Mouse (Mus musculus): ENCODE data around the gene Zc3h14. TPM values are rescaled to one million over a fixed set of nuclear protein-coding genes. Genes with fewer than 3 reads are reported as not detected.
A peak's percentile ranks its signal among the peaks of the same experiment; 100 is the strongest.

Zc3h14 gene
- polyA plus RNA-seq, 1 experiment from 2014 or later = 47.7 TPM

- WGBS = 43% methylated on average over 4 of the region's 4 CpGs
- H3K27me3 ChIP-seq (ENCODE audit: control insufficient read depth, insufficient read depth, low read length) = no peaks in the 10 kb centered on the region
- TF ChIP-seq EP300 (optimal IDR thresholded peaks at IDR 0.05) = no peak
- TF ChIP-seq CTCF (IDR thresholded peaks at IDR 0.05; ENCODE audit: low read depth) = no peak
- no peak overlapping the region for H3K9ac ChIP-seq (ENCODE audit: low read length)
- ATAC-seq (ENCODE audit: low FRiP score, low TSS enrichment) = no peak
- H3K4me1 ChIP-seq (replicated peaks; ENCODE audit: control insufficient read depth, insufficient read depth) = no peaks in the 10 kb centered on the region
- no peaks in the 10 kb centered on the region for H3K36me3 ChIP-seq (ENCODE audit: control insufficient read depth, insufficient read depth, low read length)
- H3K4me2 ChIP-seq (replicated peaks; ENCODE audit: low read depth) = no peak overlapping the region
- 0 out of 2 replicates have a peak overlapping the region, but pooled peaks have one; percentile 24 for H3K27ac ChIP-seq (replicated peaks)
- no peaks in the 10 kb centered on the region for H3K9me3 ChIP-seq (ENCODE audit: control insufficient read depth, low read length)
- H3K4me3 ChIP-seq (ENCODE audit: low read depth, low read length) = no peak overlapping the region
- no peak for DNase-seq (ENCODE audit: low spot score)
Measured at GRCm38 (mm10) chr12:98745626-98746025, 1.1 kb upstream of the Zc3h14 start.

- Histone ChIP-seq H3K27me3 (ENCODE audit: control insufficient read depth, insufficient read depth, low read length) (no peaks in the 10 kb centered on the region), H3K4me2 (replicated peaks; ENCODE audit: low read depth) (no peak overlapping the region), H3K9me3 (ENCODE audit: control insufficient read depth, low read length) (no peaks in the 10 kb centered on the region), H3K4me1 (replicated peaks; ENCODE audit: control insufficient read depth, insufficient read depth) (no peaks in the 10 kb centered on the region), H3K4me3 (ENCODE audit: low read depth, low read length) (no peak overlapping the region; the same call in 1 of the 2 replicates), H3K27ac (replicated peaks) (no peak overlapping the region), H3K9ac (ENCODE audit: low read length) (no peak overlapping the region), H3K36me3 (ENCODE audit: control insufficient read depth, insufficient read depth, low read length) (no peaks in the 10 kb centered on the region)
- WGBS = 28% methylated on average over 2 of the region's 2 CpGs
- peak; percentile 82 for TF ChIP-seq CTCF (IDR thresholded peaks at IDR 0.05; ENCODE audit: low read depth)
- no peak for TF ChIP-seq EP300 (optimal IDR thresholded peaks at IDR 0.05)
- ATAC-seq (ENCODE audit: low FRiP score, low TSS enrichment) = peak; percentile 82
- peak; percentile 72 for DNase-seq (ENCODE audit: low spot score)
Measured at GRCm38 (mm10) chr12:98746131-98746530, 633 bp upstream of the Zc3h14 start.

DNA sequence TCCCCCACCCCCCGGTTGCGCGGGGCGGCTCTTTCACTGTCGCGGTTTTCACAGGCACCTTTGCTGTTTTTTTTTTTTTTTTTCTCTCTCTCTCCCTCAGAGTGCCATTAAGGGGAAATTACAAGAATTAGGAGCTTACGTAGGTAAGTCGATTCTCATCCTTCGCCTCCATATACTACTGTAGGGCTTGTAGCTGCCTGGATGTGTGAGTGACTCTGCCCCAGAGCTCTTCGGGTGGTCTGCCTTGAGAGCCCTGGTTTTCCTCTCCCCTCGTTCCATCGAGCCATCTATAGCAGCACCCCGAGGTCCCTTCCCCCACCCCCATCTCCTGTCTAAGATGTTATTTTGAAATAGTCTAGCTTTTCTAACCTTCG is 603 bp downstream of the Zc3h14 start:
- TF ChIP-seq CTCF (IDR thresholded peaks at IDR 0.05; ENCODE audit: low read depth) = no peak
- no peak for TF ChIP-seq EP300 (optimal IDR thresholded peaks at IDR 0.05)
- WGBS = under 1% methylated on average over 8 of the region's 14 CpGs
- H3K9me3 ChIP-seq (ENCODE audit: control insufficient read depth, low read length) = no peaks in the 10 kb centered on the region
- H3K4me1 ChIP-seq (replicated peaks; ENCODE audit: control insufficient read depth, insufficient read depth) = no peaks in the 10 kb centered on the region
- peak; percentile 19 for ATAC-seq (ENCODE audit: low FRiP score, low TSS enrichment)
- H3K36me3 ChIP-seq (ENCODE audit: control insufficient read depth, insufficient read depth, low read length) = no peaks in the 10 kb centered on the region
- H3K27ac ChIP-seq (replicated peaks) = peak overlapping the region; percentile 88
- peak overlapping the region; percentile 90 for H3K9ac ChIP-seq (ENCODE audit: low read length)
- no peaks in the 10 kb centered on the region for H3K27me3 ChIP-seq (ENCODE audit: control insufficient read depth, insufficient read depth, low read length)
- H3K4me3 ChIP-seq (ENCODE audit: low read depth, low read length) = peak overlapping the region; percentile 95
- no peak for DNase-seq (ENCODE audit: low spot score)
- H3K4me2 ChIP-seq (replicated peaks; ENCODE audit: low read depth) = peak overlapping the region; percentile 68

DNA sequence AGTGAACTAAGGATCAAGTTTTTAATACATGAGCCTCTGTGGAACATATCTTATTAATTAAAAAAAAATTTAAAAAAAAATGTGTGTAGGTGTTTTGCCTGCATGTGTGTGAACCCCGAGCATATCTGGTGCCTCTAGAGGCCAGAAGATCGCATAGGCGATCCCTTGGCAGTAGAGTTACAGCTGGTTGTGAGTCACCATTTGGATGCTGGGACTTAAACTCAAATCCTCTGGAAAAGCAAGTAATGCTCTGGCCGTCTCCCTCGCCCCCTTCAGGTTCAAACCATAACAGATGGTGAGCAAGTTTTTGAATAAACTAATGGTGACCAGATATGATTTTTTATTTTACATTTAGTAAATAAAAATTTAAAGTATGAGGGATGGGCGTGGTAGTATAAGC is 10.9 kb downstream of the Zc3h14 start:
- ATAC-seq (ENCODE audit: low FRiP score, low TSS enrichment) (0 out of 2 replicates have a peak, but pooled peaks have one; percentile 42), DNase-seq (ENCODE audit: low spot score) (peak; percentile 27)
- no peak overlapping the region for H3K4me3 ChIP-seq (ENCODE audit: low read depth, low read length)
- 71% methylated on average over 6 of the region's 6 CpGs for WGBS
- H3K27me3 ChIP-seq (ENCODE audit: control insufficient read depth, insufficient read depth, low read length) = no peaks in the 10 kb centered on the region
- 0 out of 2 replicates have a peak, but pooled peaks cover 2% of the 10 kb centered on the region for H3K36me3 ChIP-seq (ENCODE audit: control insufficient read depth, insufficient read depth, low read length)
- TF ChIP-seq CTCF (IDR thresholded peaks at IDR 0.05; ENCODE audit: low read depth) (peak; percentile 54), EP300 (optimal IDR thresholded peaks at IDR 0.05) (no peak)
- no peak overlapping the region for H3K9ac ChIP-seq (ENCODE audit: low read length)
- no peak overlapping the region for H3K4me2 ChIP-seq (replicated peaks; ENCODE audit: low read depth)
- no peaks in the 10 kb centered on the region for H3K9me3 ChIP-seq (ENCODE audit: control insufficient read depth, low read length)
- H3K27ac ChIP-seq (replicated peaks) = no peak overlapping the region
- no peaks in the 10 kb centered on the region for H3K4me1 ChIP-seq (replicated peaks; ENCODE audit: control insufficient read depth, insufficient read depth)

- H3K9me3 ChIP-seq (ENCODE audit: control insufficient read depth, low read length) = no peaks in the 10 kb centered on the region
Measured at GRCm38 (mm10) chr12:98759700-98760099, 12.9 kb downstream of the Zc3h14 start.

GRCm38 (mm10) chr12:98766241-98766640 is 19.5 kb downstream of the Zc3h14 start:
- no peak overlapping the region for H3K27ac ChIP-seq (replicated peaks)
- H3K4me2 ChIP-seq (replicated peaks; ENCODE audit: low read depth) = no peak overlapping the region
- no peak for DNase-seq (ENCODE audit: low spot score)
- no peak overlapping the region for H3K4me3 ChIP-seq (ENCODE audit: low read depth, low read length)
- peaks cover 16% of the 10 kb centered on the region for H3K36me3 ChIP-seq (ENCODE audit: control insufficient read depth, insufficient read depth, low read length)
- H3K4me1 ChIP-seq (replicated peaks; ENCODE audit: control insufficient read depth, insufficient read depth) = no peaks in the 10 kb centered on the region
- 93% methylated on average over 2 of the region's 2 CpGs for WGBS
- no peaks in the 10 kb centered on the region for H3K27me3 ChIP-seq (ENCODE audit: control insufficient read depth, insufficient read depth, low read length)
- TF ChIP-seq CTCF (IDR thresholded peaks at IDR 0.05; ENCODE audit: low read depth) (no peak), EP300 (optimal IDR thresholded peaks at IDR 0.05) (no peak)
- no peaks in the 10 kb centered on the region for H3K9me3 ChIP-seq (ENCODE audit: control insufficient read depth, low read length)
- no peak overlapping the region for H3K9ac ChIP-seq (ENCODE audit: low read length)
- ATAC-seq (ENCODE audit: low FRiP score, low TSS enrichment) = no peak

More at GRCm38 (mm10) chr12:98759700-98760099, 12.9 kb downstream of the Zc3h14 start:
- no peak for DNase-seq (ENCODE audit: low spot score)
- Histone ChIP-seq H3K4me1 (replicated peaks; ENCODE audit: control insufficient read depth, insufficient read depth) (no peaks in the 10 kb centered on the region), H3K36me3 (ENCODE audit: control insufficient read depth, insufficient read depth, low read length) (peaks cover 2% of the 10 kb centered on the region; the same call in 1 of the 2 replicates), H3K4me3 (ENCODE audit: low read depth, low read length) (no peak overlapping the region), H3K4me2 (replicated peaks; ENCODE audit: low read depth) (no peak overlapping the region), H3K27me3 (ENCODE audit: control insufficient read depth, insufficient read depth, low read length) (no peaks in the 10 kb centered on the region), H3K27ac (replicated peaks) (no peak overlapping the region), H3K9ac (ENCODE audit: low read length) (no peak overlapping the region)
- TF ChIP-seq EP300 (optimal IDR thresholded peaks at IDR 0.05) = no peak
- no peak for TF ChIP-seq CTCF (IDR thresholded peaks at IDR 0.05; ENCODE audit: low read depth)
- WGBS = 95% methylated on average over 6 of the region's 6 CpGs
- no peak for ATAC-seq (ENCODE audit: low FRiP score, low TSS enrichment)
